Mouse (Mus musculus) natural killer cell, adult 2 months (primary cell): Measurements from ENCODE around the gene 1700037H04Rik.

Source experiments
- DNase-seq, 2 experiments: peaks; one replicate each; pipeline ENCODE4 v3.0.0; 2022; ENCODE audit warnings: low spot score in 2 of 2

Gene 1700037H04Rik

GRCm38 (mm10) chr2:131159938-131160581, at the start of gene 1700037H04Rik:
Gene 1700037H04Rik, minus strand, starts transcription at chr2:131160081.
- DNase-seq: peak; percentile 93 to 96

- DNase-seq: no peak
Observed at GRCm38 (mm10) chr2:131209125-131209795, 49.4 kb upstream of the 1700037H04Rik start.

- DNase-seq: no peak
Observed at GRCm38 (mm10) chr2:131208356-131208755, 48.5 kb upstream of the 1700037H04Rik start.

DNA sequence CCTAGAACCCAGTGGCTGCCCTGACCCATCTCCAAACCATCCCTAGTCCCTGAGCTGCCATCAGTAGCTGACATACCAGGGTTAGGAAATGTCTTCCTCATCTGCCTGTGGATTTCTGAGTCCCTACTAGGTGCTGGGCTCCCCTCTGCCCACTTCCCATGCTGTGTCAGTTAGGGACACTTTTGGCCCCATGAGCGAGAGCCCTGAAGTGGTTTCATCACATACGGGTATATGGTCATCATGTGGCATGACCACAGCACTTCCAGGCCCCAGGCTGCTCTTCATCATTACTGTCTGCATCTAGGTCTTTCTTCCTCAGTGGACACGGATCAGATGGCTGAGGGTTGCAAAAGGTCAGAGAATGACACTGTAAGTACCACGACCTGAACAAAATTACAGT, 46.9 kb upstream of the 1700037H04Rik start, which contains the start of gene Ap5s1:
Ap5s1 (plus strand) TSS at position 301 of the 400 bp plus-strand sequence.
- no peak for DNase-seq

DNA sequence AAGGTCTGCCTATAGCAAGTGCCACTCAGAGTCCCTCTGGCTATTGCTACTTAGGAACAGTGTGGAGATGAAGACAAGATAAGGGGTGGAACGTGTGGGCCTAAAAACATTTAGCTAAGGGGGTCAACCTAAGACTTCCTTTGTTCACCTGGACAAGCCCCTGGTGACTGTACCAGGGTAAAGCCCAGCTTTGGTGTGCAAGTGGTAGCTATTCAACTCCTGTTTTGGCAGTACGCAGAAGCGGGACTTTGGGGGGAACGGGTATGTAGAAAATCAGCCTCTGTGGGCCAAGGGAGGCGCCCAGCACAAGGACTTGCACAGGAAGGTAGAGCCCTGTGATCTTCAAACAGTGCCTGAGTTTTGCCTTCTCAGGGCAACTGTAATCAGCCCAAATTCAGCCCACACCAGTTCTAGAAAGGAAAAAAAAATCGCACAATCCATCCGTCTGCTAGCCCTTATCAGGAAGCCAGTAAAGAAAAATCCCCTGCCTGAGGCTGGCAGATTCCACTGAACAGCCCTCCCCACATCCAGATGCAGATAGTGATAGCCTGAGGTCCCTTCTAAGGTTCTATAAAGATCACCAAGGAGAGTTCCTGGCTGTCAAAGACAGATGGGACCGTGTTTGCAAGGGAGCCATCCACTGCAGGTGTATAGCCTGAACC, 45.8 kb upstream of the 1700037H04Rik start:
- DNase-seq: no peak

GRCm38 (mm10) chr2:131204410-131204981, 44.6 kb upstream of the 1700037H04Rik start:
- DNase-seq: peak in 1 of 2 experiments; percentile 8

- no peak for DNase-seq
Observed at GRCm38 (mm10) chr2:131203816-131204409, 44.0 kb upstream of the 1700037H04Rik start.

GRCm38 (mm10) chr2:131201262-131201661, 41.4 kb upstream of the 1700037H04Rik start:
- no peak for DNase-seq

DNA sequence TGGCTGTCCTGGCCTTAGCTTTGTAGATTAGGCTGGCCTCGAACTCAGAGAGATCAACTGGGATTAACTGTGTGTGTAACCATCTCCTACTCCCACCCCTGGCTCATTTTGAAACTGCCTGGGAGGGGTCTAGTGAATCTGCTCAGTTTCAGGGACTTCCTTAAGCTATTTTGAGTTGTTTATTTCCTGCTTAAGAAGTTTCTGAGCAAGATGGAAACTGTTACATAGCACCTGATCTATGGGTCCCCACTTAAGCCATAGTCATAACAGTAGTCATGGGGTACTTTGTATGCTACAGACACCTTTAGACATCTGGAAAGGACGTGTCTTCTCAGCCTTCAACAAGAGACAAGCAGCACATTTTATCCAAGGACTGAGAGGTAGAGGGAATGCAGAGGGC, 40.8 kb upstream of the 1700037H04Rik start:
- no peak for DNase-seq

GRCm38 (mm10) chr2:131196606-131197316, 36.9 kb upstream of the 1700037H04Rik start:
- no peak for DNase-seq

DNA sequence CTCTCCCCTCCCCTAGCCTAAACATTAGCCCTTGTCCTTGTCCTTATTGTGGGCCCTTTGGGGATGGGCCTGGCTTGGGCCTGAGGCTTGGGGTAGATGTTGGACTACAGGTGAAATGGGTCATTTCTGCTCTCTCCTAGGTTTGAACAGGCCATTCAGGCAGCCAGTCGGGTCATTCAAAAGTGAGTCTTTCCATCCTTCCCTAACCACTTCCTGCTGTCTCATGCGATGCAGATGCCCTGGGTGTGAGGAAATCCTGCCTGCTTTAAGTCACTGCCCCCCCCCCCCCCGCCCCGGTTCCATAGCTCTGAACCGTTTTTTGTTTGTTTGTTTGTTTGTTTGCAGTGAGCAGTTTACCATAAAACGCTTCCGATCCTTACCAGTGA, 31.1 kb upstream of the 1700037H04Rik start:
- no peak for DNase-seq

GRCm38 (mm10) chr2:131190344-131191004, 30.6 kb upstream of the 1700037H04Rik start:
- peak in 1 of 2 experiments; percentile 53 for DNase-seq

DNA sequence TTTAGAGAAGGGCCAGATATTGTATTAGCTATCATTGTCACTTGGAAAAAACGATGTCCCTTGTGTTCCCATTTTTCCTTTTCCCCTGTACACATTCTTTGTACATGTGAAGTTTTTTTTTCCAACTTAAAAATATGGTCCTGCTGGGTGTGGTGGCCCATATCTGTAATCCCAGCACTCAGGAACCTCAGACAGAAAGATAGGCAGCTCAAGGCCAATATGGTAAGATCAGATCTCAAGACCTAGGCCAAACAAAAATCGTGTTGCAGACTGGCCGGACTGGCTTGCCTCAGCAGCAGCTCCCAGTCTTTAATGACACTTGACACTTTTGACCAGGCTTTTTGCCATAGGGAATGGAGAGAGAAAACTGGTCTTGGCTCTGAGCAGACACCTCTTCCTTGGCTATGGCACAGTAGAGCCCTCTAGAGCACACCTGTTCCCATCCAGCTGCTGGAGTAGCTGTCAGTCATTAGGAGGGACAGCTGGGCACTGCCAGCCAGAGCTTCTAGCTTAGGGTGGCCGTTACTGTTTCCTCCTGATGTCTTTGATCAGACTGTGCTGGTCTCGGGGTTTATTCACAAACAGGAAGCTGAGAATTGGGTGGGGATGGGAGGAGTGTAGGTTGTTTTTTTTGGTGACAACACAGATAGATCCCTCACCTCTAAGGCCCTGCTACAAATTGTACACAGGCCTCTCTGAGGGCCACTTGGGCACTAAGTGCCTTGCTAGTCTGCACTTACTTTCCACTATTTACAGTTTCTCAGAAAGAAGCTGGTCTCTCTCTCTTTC, 29.8 kb upstream of the 1700037H04Rik start:
- DNase-seq: peak; percentile 47 to 64

- DNase-seq: no peak
Observed at GRCm38 (mm10) chr2:131188311-131188710, 28.4 kb upstream of the 1700037H04Rik start.

DNA sequence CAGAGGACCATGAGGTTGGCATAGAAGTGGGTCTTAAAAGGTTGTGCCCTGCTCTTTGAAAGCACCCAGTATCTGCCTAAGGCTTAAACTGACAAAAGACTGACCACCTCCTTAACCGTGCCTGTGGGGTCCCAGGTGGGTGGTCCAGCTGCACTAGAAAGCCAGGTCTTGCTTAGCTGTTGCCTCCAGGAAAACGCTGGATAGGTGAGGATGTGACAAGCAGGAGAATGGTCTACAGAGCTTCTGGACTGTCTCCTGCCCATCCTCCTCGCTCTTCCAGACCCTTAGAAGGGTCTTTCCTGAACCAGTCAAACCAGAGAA, 27.7 kb upstream of the 1700037H04Rik start:
- no peak for DNase-seq

- peak; percentile 72 to 79 for DNase-seq
Observed at GRCm38 (mm10) chr2:131186771-131187601, 27.1 kb upstream of the 1700037H04Rik start, which contains the start of the genes Cdc25b and Spef1. Gene Cdc25b, plus strand, starts transcription at chr2:131186949. Gene Spef1, minus strand, starts transcription at chr2:131187282.

DNA sequence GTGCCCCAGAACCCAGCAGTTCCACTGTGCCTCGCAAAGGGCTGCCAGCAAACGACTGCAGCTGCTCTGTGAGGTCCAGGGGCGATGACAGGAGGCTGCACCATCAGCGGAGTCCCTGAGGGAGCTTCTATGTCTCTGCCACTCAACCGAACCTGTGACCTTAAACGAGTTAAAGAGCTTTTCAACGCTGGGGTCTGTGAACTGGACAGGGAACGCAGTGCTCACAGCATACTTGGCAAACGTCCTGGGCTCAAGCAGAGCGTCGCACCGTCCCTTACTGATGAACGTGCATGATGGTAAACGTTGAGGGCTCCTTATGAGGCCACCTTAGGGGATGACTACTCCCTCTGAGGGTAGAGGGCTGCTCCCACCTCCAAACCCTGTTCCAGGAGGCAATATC, 26.5 kb upstream of the 1700037H04Rik start:
- DNase-seq: no peak

DNA sequence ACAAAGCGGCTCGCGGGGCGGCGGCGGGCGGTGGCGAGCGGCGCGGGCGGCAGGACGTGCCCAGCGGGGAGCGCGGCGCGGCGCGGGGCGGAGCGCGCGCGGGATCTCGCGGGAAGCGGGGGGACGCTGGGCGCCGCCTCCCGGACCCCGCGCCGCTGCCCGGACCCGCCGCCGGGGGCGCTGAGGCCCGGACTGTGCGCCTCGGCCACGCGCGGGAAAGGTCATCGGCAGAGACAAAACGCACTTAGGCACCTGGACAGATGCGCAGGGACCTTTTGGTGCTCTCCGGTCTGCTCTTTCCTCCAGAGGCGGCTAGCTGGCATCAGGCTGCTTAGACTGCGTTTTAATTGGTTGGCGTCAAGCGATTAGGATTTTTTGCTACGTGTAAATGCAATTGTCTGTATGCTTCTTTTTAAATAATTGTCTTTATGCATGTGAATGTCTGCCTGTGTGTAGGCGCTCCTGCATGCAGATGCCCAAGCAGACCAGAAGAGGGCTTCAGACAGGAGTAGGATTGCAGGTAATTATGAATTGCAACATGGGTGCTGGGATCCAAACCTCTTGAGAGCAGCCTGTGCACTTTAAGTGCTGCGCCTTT, 20.2 kb upstream of the 1700037H04Rik start, which contains the start of gene Cenpb:
Cenpb (minus strand) TSS at position 78 of the 598 bp plus-strand sequence.
- peak; percentile 68 to 75 for DNase-seq
